Mouse (Mus musculus): ENCODE measurements around the gene Tgm1. TPM values are rescaled to one million over a fixed set of nuclear protein-coding genes. Genes with fewer than 3 reads are reported as not detected.
A peak's percentile ranks its signal among the peaks of the same experiment; 100 is the strongest.

Gene Tgm1
- polyA plus RNA-seq, 1 experiment: 1.1 TPM

DNA sequence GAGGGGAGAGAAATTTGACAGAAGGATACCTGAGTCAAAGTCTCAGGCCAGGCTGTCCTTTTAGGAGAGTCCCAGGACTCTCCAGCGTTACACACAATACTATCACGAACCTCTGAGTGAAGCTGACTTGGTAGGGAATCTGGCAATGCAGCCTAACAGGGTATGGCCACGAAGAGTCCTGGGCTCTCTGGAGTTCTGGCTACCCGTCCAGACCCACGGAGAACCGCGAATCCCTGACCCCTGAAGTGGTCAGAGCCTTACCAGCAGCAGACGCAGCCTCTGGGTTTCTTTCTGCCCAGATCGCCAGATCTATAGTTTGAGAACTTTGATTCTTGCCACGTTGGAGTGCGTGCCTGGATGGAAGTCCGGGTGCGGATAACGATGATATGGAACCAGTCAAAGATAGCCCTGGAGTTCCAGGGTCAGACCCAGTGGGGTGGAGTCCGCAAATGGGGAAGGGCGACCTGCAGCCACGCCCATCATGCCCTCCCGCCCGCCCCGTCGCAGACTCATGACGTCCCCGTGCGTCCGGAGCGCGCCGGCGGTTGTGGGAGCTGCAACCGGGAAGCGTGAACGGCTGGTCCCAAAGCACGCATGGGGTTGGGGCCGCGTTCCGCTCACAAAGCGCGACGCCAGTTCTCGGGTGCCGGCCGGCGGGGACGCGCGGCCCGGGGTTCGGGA, 31.6 kb upstream of the Tgm1 start, which contains the start of the genes Dhrs1 and Nop9:
TSS of gene Dhrs1 (minus strand) at position 511 of the 681 bp plus-strand sequence.
TSS of gene Nop9 (plus strand) at position 514 of the 681 bp plus-strand sequence.
- H3K36me3 ChIP-seq (replicated peaks; ENCODE audit: low read length): peaks cover 58% of the 10 kb centered on the region
- H3K4me1 ChIP-seq: peaks cover 39% of the 10 kb centered on the region
- H3K4me3 ChIP-seq (replicated peaks): peak within 1 kb of the TSS; percentile 97
- H3K27me3 ChIP-seq (replicated peaks): no peaks in the 10 kb centered on the region
- H3K9me3 ChIP-seq: no peaks in the 10 kb centered on the region
- no peak for TF ChIP-seq FLI1 (IDR thresholded peaks at IDR 0.05; ENCODE audit: low read length)
- no peak for TF ChIP-seq GATA1 (IDR thresholded peaks at IDR 0.05; ENCODE audit: borderline replicate concordance, low read length)

DNA sequence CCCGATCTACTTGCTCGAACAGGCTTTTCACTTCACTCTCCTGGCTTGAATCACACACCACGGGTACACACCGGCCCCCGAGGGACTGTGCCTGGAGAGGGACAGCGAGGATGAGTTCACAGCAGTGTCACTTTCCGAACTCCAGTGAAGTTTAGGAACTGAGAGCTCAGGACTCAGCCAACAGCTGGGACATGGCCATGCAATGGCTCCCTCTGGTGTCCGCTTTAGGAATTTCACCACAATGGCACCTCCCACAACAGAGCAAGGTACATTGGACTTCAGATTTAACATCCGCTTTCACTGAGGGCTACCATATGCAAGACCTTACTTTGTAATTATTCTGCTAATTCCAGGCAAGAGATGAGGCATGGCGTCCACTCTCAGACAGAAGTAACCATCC, 30.0 kb upstream of the Tgm1 start:
- peaks cover 39% of the 10 kb centered on the region for H3K4me1 ChIP-seq
- TF ChIP-seq GATA1 (IDR thresholded peaks at IDR 0.05; ENCODE audit: borderline replicate concordance, low read length) (no peak), FLI1 (IDR thresholded peaks at IDR 0.05; ENCODE audit: low read length) (no peak)
- H3K27me3 ChIP-seq (replicated peaks): no peaks in the 10 kb centered on the region
- no peaks in the 10 kb centered on the region for H3K9me3 ChIP-seq
- peaks cover 58% of the 10 kb centered on the region for H3K36me3 ChIP-seq (replicated peaks; ENCODE audit: low read length)
- peak overlapping the region; percentile 75 for H3K4me3 ChIP-seq (replicated peaks)

DNA sequence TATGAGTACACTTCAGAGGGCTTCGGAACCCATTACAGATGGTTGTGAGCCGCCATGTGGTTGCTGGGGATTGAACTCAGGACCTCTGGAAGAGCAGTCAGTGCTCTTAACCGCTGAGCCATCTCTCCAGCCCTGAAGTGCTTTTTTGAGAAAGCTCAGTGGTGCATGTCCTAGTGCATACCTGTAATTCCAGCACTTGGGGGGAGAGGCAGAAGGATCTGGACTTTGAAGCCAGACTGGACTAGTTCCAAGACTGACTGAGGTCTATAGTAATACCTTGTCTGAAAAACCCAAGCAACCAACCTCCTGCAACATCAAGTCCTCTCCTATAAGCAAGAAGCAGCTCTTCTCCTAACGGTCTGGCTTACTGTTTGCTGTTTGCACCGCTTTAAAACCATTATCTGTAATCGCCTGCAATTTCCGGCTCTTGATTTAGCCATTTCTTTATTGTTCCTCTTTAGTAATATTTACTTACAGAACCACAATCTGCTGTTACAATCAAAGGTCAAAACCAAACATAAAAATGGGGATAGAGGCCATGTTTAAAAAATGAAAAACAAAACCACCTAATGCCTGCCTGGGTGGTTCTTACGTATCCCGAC, 23.5 kb upstream of the Tgm1 start:
- Histone ChIP-seq H3K4me3 (replicated peaks) (no peak overlapping the region), H3K4me1 (peaks cover 13% of the 10 kb centered on the region), H3K27me3 (replicated peaks) (peaks cover 19% of the 10 kb centered on the region), H3K9me3 (no peaks in the 10 kb centered on the region), H3K36me3 (replicated peaks; ENCODE audit: low read length) (peaks cover 46% of the 10 kb centered on the region)
- TF ChIP-seq GATA1 (IDR thresholded peaks at IDR 0.05; ENCODE audit: borderline replicate concordance, low read length) (no peak), FLI1 (IDR thresholded peaks at IDR 0.05; ENCODE audit: low read length) (no peak)

DNA sequence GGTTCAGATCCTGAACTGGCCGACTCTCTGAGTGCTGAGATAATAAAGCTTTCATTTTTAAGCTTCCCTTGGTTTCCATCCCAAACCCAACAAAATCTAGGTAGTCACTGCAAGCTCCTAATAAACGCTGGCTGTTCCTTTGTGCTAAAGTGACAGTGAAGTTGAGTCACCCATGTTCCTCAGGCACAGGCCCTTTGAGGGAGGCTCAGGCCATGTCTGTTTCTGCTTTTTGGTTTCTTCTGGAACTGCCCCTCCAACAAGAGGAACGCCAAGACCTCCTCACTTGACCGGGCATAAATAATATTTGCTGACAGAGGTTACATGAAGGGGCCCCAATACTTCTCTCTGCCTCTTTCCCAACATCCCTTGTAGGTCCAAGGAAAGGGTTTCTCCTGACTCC, 22.0 kb upstream of the Tgm1 start:
- Histone ChIP-seq H3K4me1 (peaks cover 19% of the 10 kb centered on the region), H3K9me3 (no peaks in the 10 kb centered on the region), H3K36me3 (replicated peaks; ENCODE audit: low read length) (peaks cover 32% of the 10 kb centered on the region), H3K4me3 (replicated peaks) (no peak overlapping the region), H3K27me3 (replicated peaks) (peaks cover 25% of the 10 kb centered on the region)
- TF ChIP-seq FLI1 (IDR thresholded peaks at IDR 0.05; ENCODE audit: low read length) (no peak), GATA1 (IDR thresholded peaks at IDR 0.05; ENCODE audit: borderline replicate concordance, low read length) (no peak)

DNA sequence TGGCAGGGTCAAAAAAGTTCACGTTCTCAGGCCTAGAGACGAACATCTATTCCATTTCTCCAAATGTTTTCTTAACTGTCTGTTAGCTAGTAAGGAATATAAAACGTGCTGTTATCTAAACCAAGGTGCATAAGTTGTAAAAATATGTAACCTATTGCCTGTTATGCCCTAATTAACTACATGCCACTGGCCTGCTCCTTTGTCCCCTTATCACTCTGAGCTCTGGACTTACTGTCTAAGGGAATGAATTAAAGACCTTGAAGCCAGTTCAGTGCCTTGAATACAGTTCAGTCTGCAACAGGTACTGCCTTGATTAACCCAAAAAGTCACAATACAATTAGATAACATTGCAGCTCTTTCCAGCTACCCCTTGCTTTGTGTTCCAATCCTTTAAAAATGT, 21.6 kb upstream of the Tgm1 start:
- H3K27me3 ChIP-seq (replicated peaks): peaks cover 30% of the 10 kb centered on the region
- TF ChIP-seq GATA1 (IDR thresholded peaks at IDR 0.05; ENCODE audit: borderline replicate concordance, low read length) (no peak), FLI1 (IDR thresholded peaks at IDR 0.05; ENCODE audit: low read length) (no peak)
- peaks cover 23% of the 10 kb centered on the region for H3K4me1 ChIP-seq
- no peaks in the 10 kb centered on the region for H3K9me3 ChIP-seq
- no peak overlapping the region for H3K4me3 ChIP-seq (replicated peaks)
- H3K36me3 ChIP-seq (replicated peaks; ENCODE audit: low read length): peaks cover 27% of the 10 kb centered on the region

DNA sequence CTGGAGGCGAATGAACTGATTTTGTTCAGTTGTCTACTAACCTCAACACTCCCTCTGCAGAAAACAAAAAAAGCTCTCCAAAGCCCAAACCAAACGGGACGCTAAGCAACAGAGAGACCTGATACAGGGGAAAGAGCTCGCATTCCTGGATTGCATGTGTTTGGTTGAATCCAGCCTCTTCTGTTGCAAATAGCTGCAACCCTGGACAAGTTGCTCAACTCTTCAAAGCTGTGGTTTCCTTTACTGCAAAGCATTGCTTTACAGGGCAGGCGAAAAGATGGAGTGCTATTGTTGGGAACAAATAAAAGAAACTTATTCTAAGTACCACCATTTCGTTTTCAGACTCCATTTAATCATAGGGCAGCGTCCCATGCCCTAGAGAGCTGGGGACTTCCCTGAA, 21.1 kb upstream of the Tgm1 start:
- H3K27me3 ChIP-seq (replicated peaks): peaks cover 34% of the 10 kb centered on the region
- no peak overlapping the region for H3K4me3 ChIP-seq (replicated peaks)
- peaks cover 23% of the 10 kb centered on the region for H3K36me3 ChIP-seq (replicated peaks; ENCODE audit: low read length)
- peaks cover 27% of the 10 kb centered on the region for H3K4me1 ChIP-seq
- no peaks in the 10 kb centered on the region for H3K9me3 ChIP-seq
- TF ChIP-seq GATA1 (IDR thresholded peaks at IDR 0.05; ENCODE audit: borderline replicate concordance, low read length) (no peak), FLI1 (IDR thresholded peaks at IDR 0.05; ENCODE audit: low read length) (no peak)

DNA sequence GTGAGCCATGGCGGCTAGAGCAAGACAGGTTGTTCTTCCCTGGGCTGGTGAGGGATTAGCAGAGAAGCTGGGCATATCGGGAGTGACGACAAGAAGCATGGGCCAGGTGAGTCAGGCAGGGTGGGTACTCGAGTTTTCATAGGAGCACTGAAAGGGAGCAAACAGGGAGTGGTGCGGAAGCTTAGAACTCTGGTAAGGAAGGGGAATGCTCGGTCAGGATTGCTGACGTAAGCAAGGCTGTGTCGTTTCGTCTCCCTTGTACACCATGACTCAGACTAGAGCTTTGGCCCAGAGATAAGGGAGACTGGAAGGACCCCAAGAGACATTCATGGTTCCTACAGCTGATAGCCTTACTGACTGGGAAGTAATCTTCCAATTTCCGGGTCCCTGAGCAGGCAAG, 20.2 kb upstream of the Tgm1 start:
- peaks cover 42% of the 10 kb centered on the region for H3K27me3 ChIP-seq (replicated peaks)
- no peak overlapping the region for H3K4me3 ChIP-seq (replicated peaks)
- H3K4me1 ChIP-seq: peaks cover 27% of the 10 kb centered on the region
- H3K36me3 ChIP-seq (replicated peaks; ENCODE audit: low read length): peaks cover 13% of the 10 kb centered on the region
- H3K9me3 ChIP-seq: no peaks in the 10 kb centered on the region
- TF ChIP-seq FLI1 (IDR thresholded peaks at IDR 0.05; ENCODE audit: low read length): no peak
- no peak for TF ChIP-seq GATA1 (IDR thresholded peaks at IDR 0.05; ENCODE audit: borderline replicate concordance, low read length)

DNA sequence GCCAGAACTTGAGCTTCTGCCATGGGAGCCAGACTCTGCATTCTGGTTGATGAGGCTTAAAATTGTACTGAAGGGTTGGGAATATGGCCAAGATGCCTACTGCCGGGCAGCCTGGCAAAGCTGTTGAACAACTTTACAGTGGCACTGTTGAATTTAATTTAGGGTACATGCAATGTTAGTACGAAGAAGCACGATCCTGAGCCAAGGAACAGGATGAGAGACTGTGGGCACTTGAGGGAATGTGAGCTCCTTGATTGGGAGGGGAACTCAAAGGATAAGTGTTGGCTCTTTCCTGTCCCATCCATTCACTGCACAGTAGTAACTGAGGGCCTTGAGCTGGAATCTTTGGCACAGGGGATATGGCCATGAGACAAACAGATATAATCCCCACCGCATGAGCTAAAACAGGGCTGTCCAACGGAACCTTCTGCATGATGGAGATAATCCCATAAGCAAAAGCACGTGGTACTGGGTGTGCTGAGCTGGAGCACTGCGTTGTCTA, 16.9 kb upstream of the Tgm1 start:
- Histone ChIP-seq H3K27me3 (replicated peaks) (peaks cover 48% of the 10 kb centered on the region), H3K4me3 (replicated peaks) (no peak overlapping the region), H3K36me3 (replicated peaks; ENCODE audit: low read length) (no peaks in the 10 kb centered on the region), H3K4me1 (peaks cover 40% of the 10 kb centered on the region), H3K9me3 (no peaks in the 10 kb centered on the region)
- TF ChIP-seq FLI1 (IDR thresholded peaks at IDR 0.05; ENCODE audit: low read length): no peak
- no peak for TF ChIP-seq GATA1 (IDR thresholded peaks at IDR 0.05; ENCODE audit: borderline replicate concordance, low read length)

DNA sequence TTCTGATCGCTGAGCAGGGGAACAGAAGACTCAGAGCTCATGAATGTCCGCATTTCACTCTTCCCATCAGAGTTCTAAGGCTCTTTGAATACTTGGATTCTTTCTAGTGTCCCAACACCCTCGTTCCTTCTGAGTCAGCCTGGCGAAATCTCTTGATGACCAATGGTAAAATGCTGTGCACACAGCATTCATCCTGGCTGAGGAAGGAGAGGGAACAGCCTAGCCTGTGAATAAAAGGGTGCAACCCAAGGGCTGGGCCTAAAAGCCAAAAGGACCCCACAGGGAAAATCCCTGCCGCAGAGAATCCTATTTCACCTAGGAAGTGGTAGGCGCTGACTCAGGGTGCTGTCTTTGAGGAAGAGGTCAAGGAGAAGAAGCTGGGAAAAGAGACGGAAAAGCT, 16.4 kb upstream of the Tgm1 start:
- TF ChIP-seq FLI1 (IDR thresholded peaks at IDR 0.05; ENCODE audit: low read length) (no peak), GATA1 (IDR thresholded peaks at IDR 0.05; ENCODE audit: borderline replicate concordance, low read length) (no peak)
- Histone ChIP-seq H3K27me3 (replicated peaks) (peaks cover 48% of the 10 kb centered on the region), H3K4me3 (replicated peaks) (no peak overlapping the region)

More for the DNA sequence above, 16.4 kb upstream of the Tgm1 start:
- Histone ChIP-seq H3K9me3 (no peaks in the 10 kb centered on the region), H3K36me3 (replicated peaks; ENCODE audit: low read length) (no peaks in the 10 kb centered on the region), H3K4me1 (peaks cover 41% of the 10 kb centered on the region)

Data from megakaryocyte, embryonic 14.5 days (primary cell).